Mouse (Mus musculus) embryonic fibroblast, embryonic 13.5 days (primary cell): ENCODE data around the gene Ckap2l. TPM values are rescaled to one million over a fixed set of nuclear protein-coding genes. Genes with fewer than 3 reads are reported as not detected.

Experiments
- H3K27ac ChIP-seq: 2 replicates; pipeline ENCODE4 v1.5.1; 2012; ENCODE audit warnings: low read length, control low read depth, inconsistent platforms; ENCODE audit not compliant: insufficient read depth
- H3K4me1 ChIP-seq: 2 replicates; pipeline ENCODE4 v1.6.1; 2011; ENCODE audit warnings: low read length; ENCODE audit not compliant: control insufficient read depth, insufficient read depth
- H3K4me3 ChIP-seq: 2 replicates; pipeline ENCODE4 v1.5.1; 2011; ENCODE audit warnings: mild to moderate bottlenecking, control low read depth, low read length; ENCODE audit not compliant: insufficient read depth
- CTCF ChIP-seq: IDR thresholded peaks from 2 replicates; pipeline ENCODE4 v1.5.1; 2011; ENCODE audit warnings: mild to moderate bottlenecking, control low read depth, low read length, moderate library complexity, borderline replicate concordance; ENCODE audit not compliant: insufficient read depth
- POLR2A ChIP-seq: IDR thresholded peaks from 2 replicates; pipeline ENCODE4 v1.6.1; 2011; ENCODE audit warnings: low read depth, mild to moderate bottlenecking, control low read depth, low read length, moderate library complexity
- polyA plus RNA-seq: library from polyadenylated mRNA; stranded (reverse); fragments of >200 nt; gene quantifications from 2 replicates; pipeline ENCODE4 v1.2.4, GENCODE M21; 2011; ENCODE audit warnings: low read depth; ENCODE audit not compliant: missing spikeins, insufficient read length

Ckap2l gene
- polyA plus RNA-seq, 1 experiment: 46.8 TPM

- TF ChIP-seq CTCF (no peak), POLR2A (no peak)
- Histone ChIP-seq H3K4me3 (no peak overlapping the region), H3K27ac (no peak overlapping the region), H3K4me1 (no peaks in the 10 kb centered on the region)
These were observed 18.8 kb upstream of the Ckap2l start for GRCm38 (mm10) chr2:129315831-129316230.

- H3K4me1 ChIP-seq: no peaks in the 10 kb centered on the region
- TF ChIP-seq CTCF (no peak), POLR2A (no peak)
- H3K4me3 ChIP-seq: no peak overlapping the region
- no peak overlapping the region for H3K27ac ChIP-seq
These were observed 17.9 kb upstream of the Ckap2l start for GRCm38 (mm10) chr2:129314880-129315279.

- no peak overlapping the region for H3K4me3 ChIP-seq
- no peaks in the 10 kb centered on the region for H3K4me1 ChIP-seq
- no peak overlapping the region for H3K27ac ChIP-seq
- TF ChIP-seq CTCF: no peak
- TF ChIP-seq POLR2A: no peak
These were observed 16.9 kb upstream of the Ckap2l start for GRCm38 (mm10) chr2:129313934-129314333.

- TF ChIP-seq POLR2A: no peak
- no peak for TF ChIP-seq CTCF
- H3K27ac ChIP-seq: no peak within 1 kb of the TSS
- H3K4me3 ChIP-seq: no peak within 1 kb of the TSS
- no peaks in the 10 kb centered on the region for H3K4me1 ChIP-seq
These were observed 12.8 kb upstream of the Ckap2l start, which contains the start of gene Il1a for GRCm38 (mm10) chr2:129309836-129310235. TSS of gene Il1a (minus strand) at chr2:129309972.

GRCm38 (mm10) chr2:129306020-129306419 is 9.0 kb upstream of the Ckap2l start:
- H3K4me1 ChIP-seq: no peaks in the 10 kb centered on the region
- no peak overlapping the region for H3K27ac ChIP-seq
- TF ChIP-seq CTCF (no peak), POLR2A (no peak)
- no peak overlapping the region for H3K4me3 ChIP-seq

GRCm38 (mm10) chr2:129297589-129297982 is 574 bp upstream of the Ckap2l start:
- Histone ChIP-seq H3K27ac (peak overlapping the region; percentile 78), H3K4me1 (peaks cover 5% of the 10 kb centered on the region; the same call in 1 of the 2 replicates), H3K4me3 (peak overlapping the region; percentile 67)
- TF ChIP-seq CTCF: no peak
- TF ChIP-seq POLR2A: no peak

- Histone ChIP-seq H3K4me1 (peaks cover 5% of the 10 kb centered on the region; the same call in 1 of the 2 replicates), H3K4me3 (peak overlapping the region; percentile 91), H3K27ac (no peak overlapping the region)
- TF ChIP-seq CTCF (no peak), POLR2A (no peak)
These were observed 926 bp downstream of the Ckap2l start for GRCm38 (mm10) chr2:129296086-129296485.

- peaks cover 5% of the 10 kb centered on the region; the same call in 1 of the 2 replicates for H3K4me1 ChIP-seq
- H3K4me3 ChIP-seq: no peak overlapping the region
- no peak overlapping the region for H3K27ac ChIP-seq
- TF ChIP-seq POLR2A: no peak
- no peak for TF ChIP-seq CTCF
These were observed 1.9 kb downstream of the Ckap2l start for GRCm38 (mm10) chr2:129295075-129295474.

GRCm38 (mm10) chr2:129273823-129274222 is 23.2 kb downstream of the Ckap2l start:
- H3K4me3 ChIP-seq: no peak overlapping the region
- no peak overlapping the region for H3K27ac ChIP-seq
- H3K4me1 ChIP-seq: no peaks in the 10 kb centered on the region
- TF ChIP-seq POLR2A (no peak), CTCF (no peak)

GRCm38 (mm10) chr2:129270621-129271020 is 26.4 kb downstream of the Ckap2l start:
- Histone ChIP-seq H3K27ac (no peak overlapping the region), H3K4me1 (no peaks in the 10 kb centered on the region), H3K4me3 (no peak overlapping the region)
- TF ChIP-seq CTCF (no peak), POLR2A (no peak)

GRCm38 (mm10) chr2:129269986-129270385 is 27.0 kb downstream of the Ckap2l start:
- Histone ChIP-seq H3K4me3 (no peak overlapping the region), H3K4me1 (no peaks in the 10 kb centered on the region), H3K27ac (no peak overlapping the region)
- TF ChIP-seq POLR2A (no peak), CTCF (no peak)
